Mouse (Mus musculus) cortical plate, adult 2 months (tissue): ENCODE data around the gene Glt6d1.

Source experiments
- CTCF ChIP-seq: fragments of 200-500 bp; IDR thresholded peaks from 2 replicates; pipeline ENCODE4 v1.5.1; 2011; ENCODE audit warnings: mild to moderate bottlenecking, control low read depth, low read length; ENCODE audit not compliant: insufficient read depth; ENCODE audit errors: extremely low read depth
- POLR2A ChIP-seq: fragments of 200-500 bp; IDR thresholded peaks from 2 replicates; pipeline ENCODE4 v1.6.1; 2011; ENCODE audit warnings: mild to moderate bottlenecking, low read length, control low read depth; ENCODE audit not compliant: insufficient read depth; ENCODE audit errors: extremely low read depth

- TF ChIP-seq POLR2A (no peak), CTCF (no peak)
These were observed 2.3 kb downstream of the Glt6d1 start for GRCm38 (mm10) chr2:25813364-25813763.
